Mouse (Mus musculus): ENCODE data around the gene Lrch1.

DNA sequence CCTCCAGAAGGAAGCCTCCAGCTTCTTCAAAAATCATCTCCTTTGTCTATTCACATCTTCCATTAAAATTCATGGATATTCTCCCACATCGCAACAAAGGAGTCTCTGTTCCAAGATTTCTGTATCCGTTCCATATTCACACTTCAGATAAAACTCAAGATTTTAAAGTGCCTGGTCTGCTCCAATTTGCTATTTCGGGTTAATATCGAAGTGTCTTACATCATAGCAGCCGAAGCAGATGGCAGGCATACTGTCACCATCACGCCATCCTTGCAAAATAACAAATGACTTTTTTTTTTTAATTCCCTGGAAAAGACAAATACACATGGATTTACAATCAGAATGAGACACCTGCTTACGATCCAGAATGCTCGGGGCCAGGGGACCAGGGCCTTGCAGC lies 40.0 kb downstream of the Lrch1 start:
- TF ChIP-seq CTCF (IDR thresholded peaks at IDR 0.05) (no peak), EP300 (IDR thresholded peaks at IDR 0.05) (no peak)

Measured in lung, postnatal 0 days (tissue).